ENCODE assay signal across 15 mouse cellular contexts in the genomic region with DNA sequence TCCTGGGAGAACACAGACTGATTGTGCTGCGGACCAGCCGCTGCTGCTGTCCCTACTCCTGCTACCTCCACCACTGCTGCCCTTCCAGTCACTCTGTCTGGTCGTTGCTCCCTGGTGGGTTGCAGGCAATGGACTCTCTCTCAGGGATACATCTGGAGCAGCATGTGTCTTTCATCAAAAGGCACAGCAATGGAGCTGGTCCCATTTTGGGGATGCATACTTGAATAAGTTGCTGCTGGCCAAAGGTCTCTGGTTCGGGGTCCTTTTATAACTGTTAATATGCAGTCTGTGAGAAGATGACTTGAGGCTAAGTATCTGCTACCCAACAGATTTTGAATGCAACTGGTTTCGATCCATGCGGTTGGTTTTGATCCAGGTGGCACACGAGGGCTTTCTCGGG.
DNase-seq lines count a peak whose midpoint lies in the region; ATAC-seq lines count a peak whose summit lies in the region.
"Had no signal": no experiment of that assay in that cellular context is flagged by ENCODE, and none has a peak within 500 bp of the region (broad histone marks: within the 10 kb centered on the region; RNA-seq: fewer than 3 reads in every experiment).

No protein-coding gene starts in this region.

- H3K4me2 ChIP-seq in lung, embryonic 15.5 days, result no peak overlapping the region
- 0 out of 2 replicates have a peak overlapping the region, but pooled peaks have one; percentile 1 for H3K4me2 ChIP-seq in limb, embryonic 12.5 days
- H3K4me2 ChIP-seq in midbrain, embryonic 13.5 days (replicated peaks), result no peak overlapping the region
- H3K4me2 ChIP-seq: forebrain, embryonic 13.5 days; hindbrain, embryonic 14.5 days; liver, embryonic 15.5 days had no signal

- 36% methylated on average over 8 of the region's 8 CpGs for WGBS in lung, embryonic 15.5 days
- WGBS in limb, embryonic 12.5 days, result 59% methylated on average over 8 of the region's 8 CpGs
- 87% methylated on average over 8 of the region's 8 CpGs for WGBS in midbrain, embryonic 13.5 days

- ATAC-seq in lung, embryonic 15.5 days (ENCODE audit: borderline replicate concordance, extremely low read depth, low FRiP score, low TSS enrichment), result peak; percentile 74
- no peak for ATAC-seq in limb, embryonic 12.5 days (ENCODE audit: insufficient number of reproducible peaks, insufficient read depth, low FRiP score, low TSS enrichment, low read depth)
- no peak for ATAC-seq in megakaryocyte progenitor cell, adult 5-6 weeks (replicated peaks; ENCODE audit: poor library complexity)
- ATAC-seq in midbrain, embryonic 13.5 days, result no peak
- ATAC-seq: forebrain, embryonic 13.5 days had no signal

- H3K27ac ChIP-seq in lung, embryonic 15.5 days, result peak overlapping the region; percentile 53; the same call in 1 of the 2 replicates
- peak overlapping the region; percentile 79 for H3K27ac ChIP-seq in limb, embryonic 12.5 days
- no peak overlapping the region for H3K27ac ChIP-seq in midbrain, embryonic 13.5 days
- H3K27ac ChIP-seq: forebrain, embryonic 13.5 days; hindbrain, embryonic 14.5 days had no signal

- peaks cover 17% of the 10 kb centered on the region; the same call in 1 of the 2 replicates for H3K4me1 ChIP-seq in lung, embryonic 15.5 days
- H3K4me1 ChIP-seq in limb, embryonic 12.5 days (replicated peaks), result peaks cover 35% of the 10 kb centered on the region
- H3K4me1 ChIP-seq in midbrain, embryonic 13.5 days (replicated peaks), result no peaks in the 10 kb centered on the region
- H3K4me1 ChIP-seq: liver, embryonic 15.5 days had no signal

- H3K9ac ChIP-seq in lung, embryonic 15.5 days, result no peak overlapping the region
- H3K9ac ChIP-seq in limb, embryonic 12.5 days (replicated peaks), result no peak overlapping the region
- H3K9ac ChIP-seq in midbrain, embryonic 13.5 days (replicated peaks), result no peak overlapping the region
- H3K9ac ChIP-seq: forebrain, embryonic 13.5 days; hindbrain, embryonic 14.5 days; liver, embryonic 15.5 days had no signal

- no peaks in the 10 kb centered on the region for H3K9me3 ChIP-seq in lung, embryonic 15.5 days
- no peaks in the 10 kb centered on the region for H3K9me3 ChIP-seq in limb, embryonic 12.5 days
- H3K9me3 ChIP-seq in midbrain, embryonic 13.5 days, result no peaks in the 10 kb centered on the region
- H3K9me3 ChIP-seq: forebrain, embryonic 13.5 days; liver, embryonic 15.5 days had no signal

- H3K27me3 ChIP-seq in lung, embryonic 15.5 days, result no peaks in the 10 kb centered on the region
- H3K27me3 ChIP-seq in limb, embryonic 12.5 days, result no peaks in the 10 kb centered on the region
- H3K27me3 ChIP-seq in midbrain, embryonic 13.5 days, result no peaks in the 10 kb centered on the region
- H3K27me3 ChIP-seq: forebrain, embryonic 13.5 days; liver, embryonic 15.5 days had no signal

- no peaks in the 10 kb centered on the region for H3K36me3 ChIP-seq in lung, embryonic 15.5 days
- H3K36me3 ChIP-seq in limb, embryonic 12.5 days, result no peaks in the 10 kb centered on the region
- H3K36me3 ChIP-seq in midbrain, embryonic 13.5 days, result no peaks in the 10 kb centered on the region
- H3K36me3 ChIP-seq: liver, embryonic 15.5 days had no signal

- peak; percentile 90 for DNase-seq in heart, adult 11 months
- no peak for DNase-seq in heart, postnatal 4 days
- no peak for DNase-seq in lung, postnatal 14 days
- DNase-seq in spleen, postnatal 14 days (ENCODE audit: low spot score in 2 of 2), result no peak
- DNase-seq: adrenal gland, postnatal 25 days; cerebellum, adult 11 months; gastrocnemius, postnatal 10 days; layer of hippocampus, postnatal 36 days had no signal

- H3K4me3 ChIP-seq in lung, embryonic 15.5 days, result no peak overlapping the region
- H3K4me3 ChIP-seq in limb, embryonic 12.5 days (replicated peaks), result no peak overlapping the region
- H3K4me3 ChIP-seq in midbrain, embryonic 13.5 days (replicated peaks), result no peak overlapping the region
- H3K4me3 ChIP-seq: forebrain, embryonic 13.5 days; liver, embryonic 15.5 days had no signal
